Mouse (Mus musculus) CH12.LX (cell line): ENCODE measurements at regions not wholly inside any gene's neighbourhood (a gene's known extent, or its start where the extent isn't known, plus 50 kb on each side); places are given as distances from the start of the nearest gene placed in this dataset.

Experiments used
- CTCF ChIP-seq, 2 experiments: IDR thresholded peaks in 1 of 2; conservative IDR thresholded peaks in 1 of 2; 2 replicates each; pipeline ENCODE4 v1.5.1; 2011 to 2012; ENCODE audit warnings: low read depth in 2 of 2, low read length in 2 of 2, improper control_type of control experiment in 1 of 2, inconsistent platforms in 1 of 2, mild to moderate bottlenecking in 1 of 2, moderate library complexity in 1 of 2
- ZKSCAN1 ChIP-seq: IDR thresholded peaks from 2 replicates; pipeline ENCODE4 v1.6.1; 2012; ENCODE audit warnings: low read depth, inconsistent platforms, low read length, improper control_type of control experiment, borderline replicate concordance

DNA sequence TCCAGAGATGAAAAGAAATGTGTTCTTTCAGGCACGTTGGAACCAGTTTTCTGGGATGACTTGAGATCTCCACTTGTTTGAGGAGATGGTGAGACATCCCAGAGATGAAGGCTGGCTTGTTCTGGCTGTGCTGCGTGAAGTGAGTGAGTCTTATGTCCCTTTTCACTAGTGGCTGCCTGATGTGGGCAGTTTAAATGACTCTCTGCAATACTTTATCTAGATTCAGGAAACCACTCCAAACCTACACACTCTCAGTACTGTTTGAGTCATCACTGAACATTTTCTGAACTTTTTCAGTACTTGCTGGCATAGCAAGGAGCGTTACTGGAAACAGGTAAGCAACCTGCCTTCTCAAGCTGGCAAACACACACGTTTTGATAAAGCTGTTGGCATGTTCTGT, 97.0 kb upstream of the Abi3bp start:
- no peak for TF ChIP-seq CTCF (conservative IDR thresholded peaks at IDR 0.05 in 1 of 2, IDR thresholded peaks at IDR 0.05 in 1 of 2; ENCODE audit: low read depth in 2 of 2, low read length in 2 of 2)
- TF ChIP-seq ZKSCAN1, result no peak
